Mouse (Mus musculus): ENCODE results near the gene Gba. TPM values are rescaled to one million over a fixed set of nuclear protein-coding genes. Genes with fewer than 3 reads are reported as not detected.

Gba gene
- polyA plus RNA-seq, 1 experiment, result 52.5 TPM

GRCm38 (mm10) chr3:89208075-89208657, 5.4 kb downstream of the Gba start:
- no peak overlapping the region for H3K4me2 ChIP-seq (ENCODE audit: low read depth)
- no peak overlapping the region for H3ac ChIP-seq (ENCODE audit: control insufficient read depth, insufficient read length)
- H3K36me3 ChIP-seq (ENCODE audit: control insufficient read depth, insufficient read depth), result peaks cover 20% of the 10 kb centered on the region
- no peak for TF ChIP-seq POLR2AphosphoS2 (IDR thresholded peaks at IDR 0.05; ENCODE audit: insufficient read length, low read depth)
- H3K27me3 ChIP-seq (ENCODE audit: control insufficient read depth, insufficient read depth, insufficient read length), result no peaks in the 10 kb centered on the region
- H3K79me2 ChIP-seq (ENCODE audit: control insufficient read depth, insufficient read depth), result peaks cover 12% of the 10 kb centered on the region
- no peak overlapping the region for H3K4me3 ChIP-seq

- H3K4me2 ChIP-seq (ENCODE audit: low read depth), result no peak overlapping the region
- H3K4me3 ChIP-seq, result no peak overlapping the region
- H3K27me3 ChIP-seq (ENCODE audit: control insufficient read depth, insufficient read depth, insufficient read length), result no peaks in the 10 kb centered on the region
- no peak overlapping the region for H3ac ChIP-seq (ENCODE audit: control insufficient read depth, insufficient read length)
- H3K79me2 ChIP-seq (ENCODE audit: control insufficient read depth, insufficient read depth), result peaks cover 12% of the 10 kb centered on the region
- H3K36me3 ChIP-seq (ENCODE audit: control insufficient read depth, insufficient read depth), result peaks cover 20% of the 10 kb centered on the region
- no peak for TF ChIP-seq CEBPB (IDR thresholded peaks at IDR 0.05; ENCODE audit: insufficient read depth, poor library complexity, severe bottlenecking)
- no peak for TF ChIP-seq TCF3 (IDR thresholded peaks at IDR 0.05; ENCODE audit: insufficient read length, low read depth)
- TF ChIP-seq POLR2A (IDR thresholded peaks at IDR 0.05; ENCODE audit: insufficient read length, low read depth), result no peak
- no peak for TF ChIP-seq MYOG (IDR thresholded peaks at IDR 0.05; ENCODE audit: control insufficient read depth in 1 of 3, insufficient read depth in 1 of 3, insufficient read length in 2 of 3, low read depth in 2 of 3)
- TF ChIP-seq MAX (IDR thresholded peaks at IDR 0.05; ENCODE audit: low read depth), result no peak
- TF ChIP-seq REST (IDR thresholded peaks at IDR 0.05; ENCODE audit: insufficient read depth, insufficient read length), result no peak
Measured at GRCm38 (mm10) chr3:89208736-89209135, 6.0 kb downstream of the Gba start.

- H3ac ChIP-seq (ENCODE audit: control insufficient read depth, insufficient read length), result no peak overlapping the region
- H3K27me3 ChIP-seq (ENCODE audit: control insufficient read depth, insufficient read depth, insufficient read length), result no peaks in the 10 kb centered on the region
- H3K79me2 ChIP-seq (ENCODE audit: control insufficient read depth, insufficient read depth), result peaks cover 12% of the 10 kb centered on the region
- no peak overlapping the region for H3K4me3 ChIP-seq
- H3K36me3 ChIP-seq (ENCODE audit: control insufficient read depth, insufficient read depth), result peaks cover 20% of the 10 kb centered on the region
- TF ChIP-seq TCF12 (IDR thresholded peaks at IDR 0.05; ENCODE audit: insufficient read depth, poor library complexity, severe bottlenecking), result no peak
- no peak for TF ChIP-seq USF1 (IDR thresholded peaks at IDR 0.05; ENCODE audit: low read depth)
- TF ChIP-seq REST (IDR thresholded peaks at IDR 0.05; ENCODE audit: insufficient read depth, insufficient read length), result no peak
- TF ChIP-seq MYOG (IDR thresholded peaks at IDR 0.05; ENCODE audit: control insufficient read depth in 1 of 3, insufficient read depth in 1 of 3, insufficient read length in 2 of 3, low read depth in 2 of 3), result no peak
- TF ChIP-seq MAX (IDR thresholded peaks at IDR 0.05; ENCODE audit: low read depth), result no peak
- TF ChIP-seq POLR2AphosphoS2 (IDR thresholded peaks at IDR 0.05; ENCODE audit: insufficient read length, low read depth), result no peak
- no peak for TF ChIP-seq E2F4 (IDR thresholded peaks at IDR 0.05; ENCODE audit: insufficient read depth)
- TF ChIP-seq POLR2A (IDR thresholded peaks at IDR 0.05; ENCODE audit: insufficient read length, low read depth), result no peak
- TF ChIP-seq MYOD1 (IDR thresholded peaks at IDR 0.05; ENCODE audit: control insufficient read depth in 1 of 3, insufficient read length in 2 of 3, low read depth in 2 of 3), result no peak
- TF ChIP-seq TCF3 (IDR thresholded peaks at IDR 0.05; ENCODE audit: insufficient read length, low read depth), result no peak
- TF ChIP-seq SRF (IDR thresholded peaks at IDR 0.05; ENCODE audit: control insufficient read depth, insufficient read length, low read depth), result no peak
- no peak for TF ChIP-seq CEBPB (IDR thresholded peaks at IDR 0.05; ENCODE audit: insufficient read depth, poor library complexity, severe bottlenecking)
- no peak overlapping the region for H3K4me2 ChIP-seq (ENCODE audit: low read depth)
Measured at GRCm38 (mm10) chr3:89209731-89210130, 7.0 kb downstream of the Gba start.

GRCm38 (mm10) chr3:89210162-89210561, 7.4 kb downstream of the Gba start:
- H3K79me2 ChIP-seq (ENCODE audit: control insufficient read depth, insufficient read depth), result peaks cover 12% of the 10 kb centered on the region
- H3K4me2 ChIP-seq (ENCODE audit: low read depth), result no peak overlapping the region
- no peak overlapping the region for H3ac ChIP-seq (ENCODE audit: control insufficient read depth, insufficient read length)
- TF ChIP-seq USF1 (IDR thresholded peaks at IDR 0.05; ENCODE audit: low read depth) (no peak), MYOD1 (IDR thresholded peaks at IDR 0.05; ENCODE audit: control insufficient read depth in 1 of 3, insufficient read length in 2 of 3, low read depth in 2 of 3) (no peak), E2F4 (IDR thresholded peaks at IDR 0.05; ENCODE audit: insufficient read depth) (no peak), MYOG (IDR thresholded peaks at IDR 0.05; ENCODE audit: control insufficient read depth in 1 of 3, insufficient read depth in 1 of 3, insufficient read length in 2 of 3, low read depth in 2 of 3) (no peak), POLR2AphosphoS2 (IDR thresholded peaks at IDR 0.05; ENCODE audit: insufficient read length, low read depth) (no peak), TCF12 (IDR thresholded peaks at IDR 0.05; ENCODE audit: insufficient read depth, poor library complexity, severe bottlenecking) (no peak), SRF (IDR thresholded peaks at IDR 0.05; ENCODE audit: control insufficient read depth, insufficient read length, low read depth) (no peak), CEBPB (IDR thresholded peaks at IDR 0.05; ENCODE audit: insufficient read depth, poor library complexity, severe bottlenecking) (no peak), POLR2A (IDR thresholded peaks at IDR 0.05; ENCODE audit: insufficient read length, low read depth) (no peak), REST (IDR thresholded peaks at IDR 0.05; ENCODE audit: insufficient read depth, insufficient read length) (no peak), TCF3 (IDR thresholded peaks at IDR 0.05; ENCODE audit: insufficient read length, low read depth) (no peak), MAX (IDR thresholded peaks at IDR 0.05; ENCODE audit: low read depth) (no peak)
- no peaks in the 10 kb centered on the region for H3K27me3 ChIP-seq (ENCODE audit: control insufficient read depth, insufficient read depth, insufficient read length)
- H3K36me3 ChIP-seq (ENCODE audit: control insufficient read depth, insufficient read depth), result peaks cover 20% of the 10 kb centered on the region
- H3K4me3 ChIP-seq, result no peak overlapping the region

- peaks cover 20% of the 10 kb centered on the region for H3K36me3 ChIP-seq (ENCODE audit: control insufficient read depth, insufficient read depth)
Measured at GRCm38 (mm10) chr3:89210731-89211130, 8.0 kb downstream of the Gba start.

More at GRCm38 (mm10) chr3:89210731-89211130, 8.0 kb downstream of the Gba start:
- Histone ChIP-seq H3ac (ENCODE audit: control insufficient read depth, insufficient read length) (no peak overlapping the region), H3K4me3 (no peak overlapping the region), H3K79me2 (ENCODE audit: control insufficient read depth, insufficient read depth) (peaks cover 12% of the 10 kb centered on the region), H3K4me2 (ENCODE audit: low read depth) (no peak overlapping the region), H3K27me3 (ENCODE audit: control insufficient read depth, insufficient read depth, insufficient read length) (no peaks in the 10 kb centered on the region)
- TF ChIP-seq CEBPB (IDR thresholded peaks at IDR 0.05; ENCODE audit: insufficient read depth, poor library complexity, severe bottlenecking) (no peak), E2F4 (IDR thresholded peaks at IDR 0.05; ENCODE audit: insufficient read depth) (no peak), MYOG (IDR thresholded peaks at IDR 0.05; ENCODE audit: control insufficient read depth in 1 of 3, insufficient read depth in 1 of 3, insufficient read length in 2 of 3, low read depth in 2 of 3) (no peak), POLR2A (IDR thresholded peaks at IDR 0.05; ENCODE audit: insufficient read length, low read depth) (no peak), SRF (IDR thresholded peaks at IDR 0.05; ENCODE audit: control insufficient read depth, insufficient read length, low read depth) (no peak), TCF12 (IDR thresholded peaks at IDR 0.05; ENCODE audit: insufficient read depth, poor library complexity, severe bottlenecking) (no peak), POLR2AphosphoS2 (IDR thresholded peaks at IDR 0.05; ENCODE audit: insufficient read length, low read depth) (no peak), REST (IDR thresholded peaks at IDR 0.05; ENCODE audit: insufficient read depth, insufficient read length) (no peak), MAX (IDR thresholded peaks at IDR 0.05; ENCODE audit: low read depth) (no peak), TCF3 (IDR thresholded peaks at IDR 0.05; ENCODE audit: insufficient read length, low read depth) (no peak), MYOD1 (IDR thresholded peaks at IDR 0.05; ENCODE audit: control insufficient read depth in 1 of 3, insufficient read length in 2 of 3, low read depth in 2 of 3) (no peak), USF1 (IDR thresholded peaks at IDR 0.05; ENCODE audit: low read depth) (no peak)

All from myocyte (in vitro differentiated cells).